Mouse (Mus musculus): ENCODE results near the gene Morc3. TPM values are rescaled to one million over a fixed set of nuclear protein-coding genes. Genes with fewer than 3 reads are reported as not detected.

Gene Morc3
- total RNA-seq, 4 experiments from 2014 or later = 27.7 to 34.8 (median 29.4) TPM

- DNase-seq (ENCODE audit: low spot score in 2 of 2) = no peak
Observed at GRCm38 (mm10) chr16:93918679-93919060, 86.7 kb downstream of the Morc3 start.

- no peak for DNase-seq (ENCODE audit: low spot score in 2 of 2)
Observed at GRCm38 (mm10) chr16:93919189-93919588, 87.3 kb downstream of the Morc3 start.

- no peak for DNase-seq (ENCODE audit: low spot score in 2 of 2)
Observed at GRCm38 (mm10) chr16:93920673-93921072, 88.8 kb downstream of the Morc3 start.

GRCm38 (mm10) chr16:93922835-93923389 lies 91.0 kb downstream of the Morc3 start:
- DNase-seq (ENCODE audit: low spot score in 2 of 2) = no peak

- no peak for DNase-seq (ENCODE audit: low spot score in 2 of 2)
Observed at GRCm38 (mm10) chr16:93923788-93924187, 91.9 kb downstream of the Morc3 start.

Other genes with a start within 250 kb of the Morc3 start
- 10 to 100 TPM; 10.7 to 12.3 (median 10.9) TPM for gene Setd4, start 228.1 kb upstream of the Morc3 start, total RNA-seq (2022)
- 10 to 100 TPM; 62.5 to 78.2 (median 70.5) TPM for gene Cbr1, start 226.3 kb upstream of the Morc3 start, total RNA-seq (2022)
- gene Gm5678, start 204.0 kb upstream of the Morc3 start, total RNA-seq (2022) = 1 to 10 TPM; 2.9 to 3.5 (median 3.3) TPM
- gene Cbr3, start 148.9 kb upstream of the Morc3 start, total RNA-seq (2022) = 10 to 100 TPM; 16.5 to 20.8 (median 18.6) TPM
- 100 to 1,000 TPM in 2 of 4 experiments, 10 to 100 TPM in 2; 87.2 to 123 (median 102) TPM for gene Dop1b, start 120.2 kb upstream of the Morc3 start, total RNA-seq (2022)
- 1 to 10 TPM; 1.0 to 3.6 (median 1.4) TPM for gene Chaf1b, start 51.8 kb downstream of the Morc3 start, total RNA-seq (2022)
- 1 to 10 TPM in 2 of 4 experiments, under 1 TPM in 2; 0.59 to 1.5 (median 1.1) TPM for gene Cldn14, start 176.7 kb downstream of the Morc3 start, total RNA-seq (2022)